Mouse (Mus musculus) C2C12 (cell line): ENCODE data around the gene Cyb5d1. TPM values are rescaled to one million over a fixed set of nuclear protein-coding genes. Genes with fewer than 3 reads are reported as not detected.
"Not testable (repeated sequence)": the region's sequence is repeated elsewhere in the genome, so short reads cannot be mapped to it uniquely, and the experiment has no call there.

ENCODE experiments used
- H3K27me3 ChIP-seq: one replicate; pipeline ENCODE4 v1.6.1; 2011; ENCODE audit not compliant: control insufficient read depth, insufficient read depth, insufficient read length
- H3K36me3 ChIP-seq: one replicate; pipeline ENCODE4 v1.6.1; 2011; ENCODE audit not compliant: control insufficient read depth, insufficient read depth
- H3K4me3 ChIP-seq: one replicate; pipeline ENCODE4 v1.5.1; 2011; ENCODE audit warnings: mild to moderate bottlenecking, control low read depth; ENCODE audit not compliant: poor library complexity, insufficient read depth, severe bottlenecking
- H3K79me2 ChIP-seq: one replicate; pipeline ENCODE4 v1.6.1; 2011; ENCODE audit not compliant: control insufficient read depth, insufficient read depth
- H3K79me3 ChIP-seq: one replicate; pipeline ENCODE4 v1.6.1; 2011; ENCODE audit warnings: low read depth, control low read depth
- H3ac ChIP-seq: one replicate; pipeline ENCODE3; 2011; ENCODE audit warnings: low read depth; ENCODE audit not compliant: control insufficient read depth, insufficient read length
- CEBPB ChIP-seq: IDR thresholded peaks from one replicate; pipeline ENCODE4 v1.6.1; 2011; ENCODE audit warnings: low read depth, mild to moderate bottlenecking, control low read depth, moderate library complexity
- CTCF ChIP-seq: IDR thresholded peaks from one replicate; pipeline ENCODE4 v1.5.1; 2011; ENCODE audit not compliant: control insufficient read depth, insufficient read depth, insufficient read length
- FOSL1 ChIP-seq: IDR thresholded peaks from one replicate; pipeline ENCODE4 v1.8.0; 2011; ENCODE audit warnings: mild to moderate bottlenecking, low read length; ENCODE audit not compliant: poor library complexity, insufficient read depth, severe bottlenecking
- MAX ChIP-seq: IDR thresholded peaks from one replicate; pipeline ENCODE4 v1.6.1; 2011; ENCODE audit warnings: mild to moderate bottlenecking, control low read depth
- MYOD1 ChIP-seq: IDR thresholded peaks from one replicate; pipeline ENCODE4 v1.6.1; 2011; ENCODE audit warnings: low read depth; ENCODE audit not compliant: control insufficient read depth, insufficient read length
- MYOG ChIP-seq: IDR thresholded peaks from one replicate; pipeline ENCODE4 v1.6.1; 2011; ENCODE audit not compliant: control insufficient read depth, insufficient read length; ENCODE audit errors: extremely low read depth
- USF1 ChIP-seq: IDR thresholded peaks from one replicate; pipeline ENCODE4 v1.6.1; 2011; ENCODE audit warnings: low read depth, mild to moderate bottlenecking, control low read depth, moderate library complexity
- polyA plus RNA-seq: library from polyadenylated mRNA; unstranded; fragments of >200 nt; fragmentation: generic; extraction: Trizol; gene quantifications from one replicate; pipeline ENCODE4 v1.2.1, GENCODE M21; 2012; ENCODE audit warnings: missing spikeins

The Cyb5d1 gene
- polyA plus RNA-seq, 1 experiment = 22.8 TPM

GRCm38 (mm10) chr11:69397581-69398057, 2.2 kb upstream of the Cyb5d1 start:
- peaks cover 29% of the 10 kb centered on the region for H3K36me3 ChIP-seq
- peaks cover 26% of the 10 kb centered on the region for H3K79me2 ChIP-seq
- H3K27me3 ChIP-seq = no peaks in the 10 kb centered on the region
- peaks cover 4% of the 10 kb centered on the region for H3K79me3 ChIP-seq
- H3K4me3 ChIP-seq = no peak overlapping the region
- no peak overlapping the region for H3ac ChIP-seq
- TF ChIP-seq MAX (no peak), USF1 (no peak), CEBPB (no peak), CTCF (no peak), FOSL1 (no peak), MYOD1 (no peak), MYOG (no peak)

- Histone ChIP-seq H3K36me3 (peaks cover 21% of the 10 kb centered on the region), H3K79me2 (peaks cover 26% of the 10 kb centered on the region), H3K27me3 (no peaks in the 10 kb centered on the region), H3K4me3 (peak overlapping the region; percentile 92), H3K79me3 (peaks cover 4% of the 10 kb centered on the region), H3ac (peak overlapping the region; percentile 78)
- no peak for TF ChIP-seq MYOG
- TF ChIP-seq MAX = no peak
- TF ChIP-seq CEBPB = no peak
- no peak for TF ChIP-seq MYOD1
- TF ChIP-seq CTCF = no peak
- no peak for TF ChIP-seq USF1
- TF ChIP-seq FOSL1 = no peak
Observed at GRCm38 (mm10) chr11:69396772-69397171, 1.3 kb upstream of the Cyb5d1 start.

GRCm38 (mm10) chr11:69395634-69396373, 373 bp upstream of the Cyb5d1 start:
- H3K79me3 ChIP-seq = peaks cover 4% of the 10 kb centered on the region
- H3K4me3 ChIP-seq = peak overlapping the region; percentile 92
- peak overlapping the region; percentile 97 for H3ac ChIP-seq
- peaks cover 26% of the 10 kb centered on the region for H3K79me2 ChIP-seq
- TF ChIP-seq FOSL1 = no peak
- TF ChIP-seq CEBPB = peak; percentile 37
- peak; percentile 66 for TF ChIP-seq MAX
- H3K27me3 ChIP-seq = no peaks in the 10 kb centered on the region
- peaks cover 11% of the 10 kb centered on the region for H3K36me3 ChIP-seq

- not testable (repeated sequence) for H3K79me3 ChIP-seq, H3K36me3 ChIP-seq, H3K27me3 ChIP-seq
- Histone ChIP-seq H3K79me2 (peaks cover 26% of the 10 kb centered on the region), H3K4me3 (peak overlapping the region; percentile 92), H3ac (peak overlapping the region; percentile 93)
Observed at GRCm38 (mm10) chr11:69394591-69395167, 752 bp downstream of the Cyb5d1 start.

- Histone ChIP-seq H3K4me3 (no peak overlapping the region), H3K79me3 (peaks cover 4% of the 10 kb centered on the region), H3K79me2 (peaks cover 15% of the 10 kb centered on the region), H3ac (no peak overlapping the region), H3K27me3 (no peaks in the 10 kb centered on the region), H3K36me3 (no peaks in the 10 kb centered on the region)
- TF ChIP-seq MYOD1 (no peak), USF1 (no peak), MYOG (no peak), CEBPB (no peak), FOSL1 (no peak), MAX (no peak)
Observed at GRCm38 (mm10) chr11:69390400-69391034, 4.9 kb downstream of the Cyb5d1 start.
